Mouse (Mus musculus) megakaryocyte-erythroid progenitor cell, adult 5-6 weeks (primary cell): ENCODE data around the gene Znrf1. TPM values are rescaled to one million over a fixed set of nuclear protein-coding genes. Genes with fewer than 3 reads are reported as not detected.

ENCODE experiments used
- ATAC-seq: replicated peaks from 2 replicates; pipeline ENCODE4 v1.8.0; 2016; ENCODE audit warnings: mild to moderate bottlenecking, inconsistent platforms; ENCODE audit not compliant: severe bottlenecking, poor library complexity, low FRiP score, low TSS enrichment
- total RNA-seq, 2 experiments: library from RNA; stranded (forward) in 1 of 2; stranded (reverse) in 1 of 2; fragments of 200-1000, 215-1000 nt in 1 of 2; fragments of >200 nt in 1 of 2; fragmentation: Nextera tagmentation in 1 of 2; gene quantifications; 2 replicates each; pipeline ENCODE4 v1.2.3; 2014 to 2017

Gene Znrf1
- total RNA-seq, 2 experiments from 2014 or later = 21.4 to 55.3 TPM

GRCm38 (mm10) chr8:111591176-111591575, 55.3 kb downstream of the Znrf1 start:
- no peak for ATAC-seq

- no peak for ATAC-seq
Measured at GRCm38 (mm10) chr8:111592390-111592910, 56.6 kb downstream of the Znrf1 start.

- no peak for ATAC-seq
Measured at GRCm38 (mm10) chr8:111594044-111594840, 58.3 kb downstream of the Znrf1 start.

GRCm38 (mm10) chr8:111594951-111595350, 59.1 kb downstream of the Znrf1 start:
- ATAC-seq = no peak

GRCm38 (mm10) chr8:111595712-111596484, 60.0 kb downstream of the Znrf1 start:
- peak; percentile 86 for ATAC-seq

GRCm38 (mm10) chr8:111596485-111596821, 60.6 kb downstream of the Znrf1 start:
- peak; percentile 50 for ATAC-seq

- ATAC-seq = no peak
Measured at GRCm38 (mm10) chr8:111597310-111597709, 61.4 kb downstream of the Znrf1 start.

GRCm38 (mm10) chr8:111599707-111600444, 64.0 kb downstream of the Znrf1 start:
- no peak for ATAC-seq

GRCm38 (mm10) chr8:111602050-111602449, 66.2 kb downstream of the Znrf1 start:
- no peak for ATAC-seq

- no peak for ATAC-seq
Measured at GRCm38 (mm10) chr8:111604986-111605385, 69.1 kb downstream of the Znrf1 start.

- ATAC-seq = no peak
Measured at GRCm38 (mm10) chr8:111606961-111607360, 71.1 kb downstream of the Znrf1 start.

- no peak for ATAC-seq
Measured at GRCm38 (mm10) chr8:111607414-111607813, 71.5 kb downstream of the Znrf1 start.

- ATAC-seq = no peak
Measured at GRCm38 (mm10) chr8:111613181-111613580, 77.3 kb downstream of the Znrf1 start.

- peak; percentile 31; the same call in 1 of the 2 replicates for ATAC-seq
Measured at GRCm38 (mm10) chr8:111614786-111615701, 79.1 kb downstream of the Znrf1 start.

GRCm38 (mm10) chr8:111617812-111618211, 81.9 kb downstream of the Znrf1 start:
- no peak for ATAC-seq

GRCm38 (mm10) chr8:111618273-111618672, 82.4 kb downstream of the Znrf1 start:
- no peak for ATAC-seq

GRCm38 (mm10) chr8:111619936-111620335, 84.0 kb downstream of the Znrf1 start:
- ATAC-seq = no peak

GRCm38 (mm10) chr8:111622104-111622503, 86.2 kb downstream of the Znrf1 start:
- no peak for ATAC-seq

GRCm38 (mm10) chr8:111622553-111622952, 86.7 kb downstream of the Znrf1 start:
- ATAC-seq = no peak
